Mouse (Mus musculus): ENCODE data around the gene Hnrnpa0.

The Hnrnpa0 gene

GRCm38 (mm10) chr13:58126862-58127765, 1.2 kb downstream of the Hnrnpa0 start:
- no peak for DNase-seq

- peak; percentile 52 for DNase-seq
These were observed 2.2 kb downstream of the Hnrnpa0 start for GRCm38 (mm10) chr13:58126126-58126525.

GRCm38 (mm10) chr13:58124989-58125388, 3.4 kb downstream of the Hnrnpa0 start:
- DNase-seq = no peak

- DNase-seq = no peak
These were observed 4.1 kb downstream of the Hnrnpa0 start for GRCm38 (mm10) chr13:58124278-58124677.

DNA sequence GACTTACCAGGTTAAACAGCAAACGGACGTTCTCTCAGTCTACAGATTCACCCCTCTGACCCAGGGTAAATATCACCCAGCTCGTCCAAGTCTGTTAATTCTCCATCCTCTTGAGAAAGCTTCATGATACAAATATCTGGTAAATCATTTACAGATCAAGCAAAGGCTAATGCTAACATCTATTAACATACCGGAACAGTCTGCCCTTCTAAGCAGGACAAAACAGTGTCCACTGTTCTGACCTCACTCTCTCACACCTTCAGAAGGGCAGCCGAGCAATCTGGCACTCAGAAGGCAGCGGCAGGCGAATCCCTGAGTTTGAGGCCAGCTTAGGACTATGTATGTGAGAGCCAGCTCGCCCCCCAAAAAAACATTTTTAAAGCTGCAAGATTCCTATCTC, 5.0 kb downstream of the Hnrnpa0 start:
- DNase-seq = peak; percentile 70

GRCm38 (mm10) chr13:58122786-58123297, 5.5 kb downstream of the Hnrnpa0 start:
- peak; percentile 54 for DNase-seq

DNA sequence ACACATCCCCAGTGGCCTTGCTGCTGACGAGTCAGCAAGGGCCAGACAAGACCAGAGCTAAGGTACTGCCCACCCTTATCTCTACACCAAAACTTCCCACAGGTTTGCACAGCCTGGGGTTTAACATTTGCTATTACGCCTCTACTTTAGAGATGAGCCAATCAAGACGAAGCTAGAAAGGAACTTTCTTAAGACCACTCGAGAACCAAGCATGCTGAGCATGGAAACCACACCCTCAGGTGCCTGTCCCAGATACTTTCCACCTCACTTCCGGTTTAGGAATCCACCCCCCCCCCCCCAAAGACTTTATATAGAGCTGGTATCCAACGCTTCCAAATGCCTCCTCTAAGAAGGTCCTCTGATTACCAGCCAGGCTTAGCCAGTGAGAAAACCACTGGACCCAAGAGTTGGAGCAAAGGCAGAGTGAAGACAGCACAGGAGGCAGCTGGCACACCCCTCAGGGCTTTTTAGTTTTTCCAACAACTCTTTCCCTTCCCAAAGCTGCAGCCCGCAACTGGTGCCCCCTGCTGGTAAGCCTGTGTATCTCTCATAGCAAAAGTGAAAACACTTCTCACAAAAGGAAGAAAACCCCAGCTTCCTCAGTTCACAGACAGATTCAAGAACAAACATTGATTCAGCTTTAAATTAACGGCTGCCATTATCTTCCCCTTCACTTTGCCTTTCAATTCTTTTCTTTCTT, 10.9 kb downstream of the Hnrnpa0 start:
- peak; percentile 57 for DNase-seq

- no peak for DNase-seq
These were observed 11.6 kb downstream of the Hnrnpa0 start for GRCm38 (mm10) chr13:58116801-58117200.

DNA sequence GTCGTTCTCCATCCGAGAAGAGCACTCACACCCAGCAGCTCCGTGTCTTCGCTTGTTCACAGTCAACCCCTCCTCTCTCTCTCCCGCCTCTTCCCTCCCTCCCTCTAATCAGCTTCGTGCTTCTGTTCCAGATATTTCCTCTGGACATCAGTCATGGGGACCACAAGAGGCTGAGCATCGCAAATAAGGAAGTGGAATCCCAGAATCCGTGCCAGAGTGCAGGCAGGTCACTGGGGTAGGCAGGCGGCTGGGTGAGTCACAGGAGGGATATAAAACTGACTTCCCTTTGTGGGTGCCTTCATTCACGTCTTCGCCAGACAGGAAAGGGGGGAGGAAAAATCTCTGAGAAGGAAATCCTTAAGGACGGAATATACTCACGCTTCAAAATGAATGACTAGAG, 13.1 kb downstream of the Hnrnpa0 start:
- no peak for DNase-seq

DNA sequence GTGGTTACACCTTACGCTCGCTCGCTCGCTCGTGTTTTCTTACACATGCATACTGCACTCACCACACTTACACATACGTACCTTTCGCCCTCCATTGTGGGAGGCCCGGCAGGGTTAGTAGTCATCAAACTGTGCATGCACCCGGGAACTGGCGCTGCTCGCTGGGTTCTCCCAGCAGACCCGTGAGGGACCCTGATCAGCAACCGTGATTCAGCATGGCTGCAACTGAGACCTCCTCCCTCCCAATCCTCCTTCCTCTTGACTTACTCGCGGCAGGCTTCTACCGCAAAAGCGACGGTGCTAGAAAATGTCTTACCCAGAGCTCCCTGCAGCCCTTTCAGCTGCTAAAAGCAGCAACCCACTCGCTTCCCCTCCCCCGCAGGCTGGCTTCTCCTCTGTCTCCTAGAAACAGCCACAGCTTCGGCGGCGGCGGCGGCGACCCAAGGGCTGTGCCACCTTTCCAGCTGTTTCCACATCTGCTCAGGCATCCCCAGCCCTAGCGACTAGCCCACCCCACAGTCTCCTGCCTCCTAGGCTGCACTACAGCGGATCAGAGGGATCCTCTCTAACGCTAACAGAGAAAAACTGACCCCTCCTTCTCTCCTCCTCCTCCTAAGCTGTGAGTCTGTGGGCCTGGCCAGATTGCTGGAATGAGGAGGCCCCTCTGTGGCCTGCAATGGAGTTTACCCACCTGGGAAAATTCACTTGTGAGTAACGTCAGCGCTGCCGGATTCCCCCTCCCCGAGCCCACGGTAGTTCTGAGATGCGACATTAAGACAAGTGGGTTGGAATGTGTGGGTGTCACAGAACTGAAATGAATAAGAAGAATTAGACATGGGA, 15.1 kb downstream of the Hnrnpa0 start, which contains the start of gene Klhl3:
TSS of gene Klhl3 (minus strand) at position 532 of the 840 bp plus-strand sequence.
- DNase-seq = peak; percentile 70

- no peak for DNase-seq
These were observed 15.7 kb downstream of the Hnrnpa0 start for GRCm38 (mm10) chr13:58112601-58113041.

DNA sequence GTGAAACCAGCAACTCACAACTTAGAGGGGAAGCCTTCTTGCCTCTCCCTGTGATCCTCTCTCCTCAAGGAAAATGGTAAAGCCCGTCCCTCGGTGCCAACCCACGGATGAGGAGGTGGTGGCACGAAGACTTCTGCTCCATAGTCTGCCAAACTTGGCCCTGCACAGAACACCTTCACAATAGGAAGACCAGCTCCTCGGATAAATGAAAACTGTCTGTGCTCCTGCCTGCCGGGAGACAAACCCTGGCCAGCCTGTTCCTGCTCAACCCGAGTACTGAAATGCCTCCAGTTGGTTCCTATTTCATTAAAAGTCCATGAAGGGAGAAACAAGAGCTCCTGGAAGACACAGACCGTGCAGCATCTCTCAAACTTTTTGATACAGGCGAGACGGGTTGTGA, 16.2 kb downstream of the Hnrnpa0 start:
- no peak for DNase-seq

DNA sequence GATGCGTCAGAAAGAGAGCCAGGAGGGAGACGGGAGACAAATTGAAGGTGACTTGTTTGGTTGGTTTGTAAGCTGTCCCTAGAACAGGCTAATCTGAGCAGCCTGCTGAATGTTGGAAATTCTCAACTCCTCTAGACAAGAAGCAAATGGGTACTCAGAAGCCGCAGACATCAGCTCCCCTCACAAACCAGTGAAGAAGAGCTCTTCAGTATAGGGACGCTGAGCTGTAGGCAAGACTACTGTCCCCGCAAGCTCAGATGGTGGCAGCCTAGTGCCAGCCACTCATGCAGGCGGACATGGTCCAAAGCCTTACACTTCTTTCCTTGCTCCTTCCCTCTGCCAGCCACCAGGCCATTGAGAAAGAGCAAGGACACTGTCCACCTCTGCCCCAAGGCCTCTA, 17.1 kb downstream of the Hnrnpa0 start:
- DNase-seq = no peak

DNA sequence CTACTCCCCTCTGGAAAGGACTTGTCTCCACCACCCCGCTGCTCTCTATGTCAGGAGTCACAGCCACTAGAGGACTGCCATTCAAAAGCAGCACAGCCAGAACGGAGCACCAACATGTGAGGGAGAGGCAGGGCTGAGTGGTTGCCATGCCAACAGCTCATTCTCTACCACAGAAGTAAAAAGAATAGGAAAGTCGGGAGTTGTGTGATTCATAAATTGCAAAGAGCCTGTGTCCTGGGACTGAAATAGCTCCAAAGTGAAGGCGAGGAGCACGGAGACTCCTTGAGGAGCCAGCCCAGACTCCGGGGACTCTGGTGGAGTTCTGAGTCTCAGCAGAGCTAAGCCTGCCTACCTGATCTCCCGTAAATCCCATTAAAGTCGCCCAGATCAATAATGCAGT, 37.7 kb downstream of the Hnrnpa0 start:
- no peak for DNase-seq

DNA sequence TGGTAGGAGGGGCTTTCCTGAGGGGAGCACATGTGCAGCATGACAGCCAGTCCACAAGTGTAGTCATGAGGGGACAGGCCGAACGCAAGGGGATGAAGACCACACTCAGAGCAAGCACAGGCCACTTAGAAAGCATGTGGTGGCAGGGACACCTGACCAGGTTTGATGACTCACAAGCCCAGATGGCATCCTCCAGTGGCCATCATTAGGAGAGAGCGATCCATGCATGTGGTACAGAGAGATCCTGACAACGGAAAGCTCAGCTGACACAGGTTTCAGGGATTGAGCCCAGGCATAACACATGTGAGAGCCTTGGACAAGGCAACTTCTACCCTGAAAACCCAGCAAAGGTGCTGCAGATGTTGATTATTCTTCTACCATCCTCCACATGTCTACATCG, 44.0 kb downstream of the Hnrnpa0 start:
- DNase-seq = no peak

DNA sequence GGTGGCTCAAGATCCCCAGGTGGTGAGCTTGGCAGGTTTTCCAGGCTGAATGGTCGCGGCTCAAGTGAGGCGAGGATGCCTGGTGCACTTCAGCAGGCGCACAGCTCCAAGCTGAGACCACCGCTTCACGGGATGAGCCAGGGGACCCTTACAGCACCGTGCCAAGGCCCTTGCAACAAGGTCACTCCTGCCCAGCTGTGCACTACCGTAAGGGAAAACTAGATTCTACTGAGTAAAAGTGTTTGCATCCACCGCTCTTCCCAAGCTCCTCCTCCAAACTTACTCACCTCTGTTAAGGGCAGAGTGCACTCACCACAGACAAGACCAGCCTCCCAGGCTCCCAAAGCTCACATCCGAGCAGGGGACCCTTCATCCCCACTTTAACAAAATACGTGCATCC, 44.8 kb downstream of the Hnrnpa0 start:
- DNase-seq = no peak

GRCm38 (mm10) chr13:58083048-58083447, 45.3 kb downstream of the Hnrnpa0 start:
- no peak for DNase-seq

- DNase-seq = no peak
These were observed 50.0 kb downstream of the Hnrnpa0 start for GRCm38 (mm10) chr13:58078361-58078760.
